In genomic region chr5:113907786-113908567, GRCm38 (mm10) we compare ENCODE assay signal across 7 mouse cellular contexts. TPM values are rescaled to one million over a fixed set of nuclear protein-coding genes. Genes with fewer than 3 reads are reported as not detected.
A peak's percentile ranks its signal among the peaks of the same experiment; 100 is the strongest.
DNase-seq lines count a peak whose midpoint lies in the region; ATAC-seq and TF ChIP-seq lines count a peak whose summit lies in the region.

No protein-coding gene starts in this region.

- TF ChIP-seq CTCF in forebrain, postnatal 0 days (IDR thresholded peaks at IDR 0.05; ENCODE audit: low read depth) = 0 out of 2 replicates have a peak, but pooled peaks have one; percentile 1

- DNase-seq in Muller cell, postnatal 12 days (ENCODE audit: inconsistent ontology term) = peak; percentile 76
- DNase-seq in cerebellum, adult 11-12 months = peak; percentile 74
- peak; percentile 70 for DNase-seq in forebrain, postnatal 0 days
- peak; percentile 76 for DNase-seq in hindbrain, embryonic 10.5 days (ENCODE audit: low spot score)
- peak; percentile 45 to 49 for DNase-seq in layer of hippocampus, postnatal 36 days
- DNase-seq in right cerebral cortex, postnatal 14 days = peak; percentile 50

- peak; percentile 66 for ATAC-seq in forebrain, postnatal 0 days

- H3K27me3 ChIP-seq in forebrain, postnatal 0 days (ENCODE audit: insufficient read depth, low read length) = no peaks in the 10 kb centered on the region
- H3K27me3 ChIP-seq in hindbrain, embryonic 10.5 days (ENCODE audit: insufficient read depth, poor library complexity, severe bottlenecking) = no peaks in the 10 kb centered on the region

- peaks cover 48% of the 10 kb centered on the region for H3K79me2 ChIP-seq in macrophage (ENCODE audit: inconsistent target)

- peak overlapping the region; percentile 87 for H3K9ac ChIP-seq in forebrain, postnatal 0 days

- H3K27ac ChIP-seq in forebrain, postnatal 0 days (ENCODE audit: low read depth, low read length) = peak overlapping the region; percentile 94
- peak overlapping the region; percentile 97 for H3K27ac ChIP-seq in hindbrain, embryonic 10.5 days
- peak overlapping the region; percentile 88 for H3K27ac ChIP-seq in macrophage

- H3K4me3 ChIP-seq in forebrain, postnatal 0 days (ENCODE audit: low read depth, low read length) = peak overlapping the region; percentile 93
- peak overlapping the region; percentile 97 for H3K4me3 ChIP-seq in hindbrain, embryonic 10.5 days
- peak overlapping the region; percentile 62 for H3K4me3 ChIP-seq in macrophage (ENCODE audit: inconsistent target)

- H3K9me3 ChIP-seq in forebrain, postnatal 0 days (ENCODE audit: low read length) = no peaks in the 10 kb centered on the region
- H3K9me3 ChIP-seq in hindbrain, embryonic 10.5 days = no peaks in the 10 kb centered on the region

- peaks cover 22% of the 10 kb centered on the region; the same call in 1 of the 2 replicates for H3K4me1 ChIP-seq in forebrain, postnatal 0 days (ENCODE audit: insufficient read depth)
- peaks cover 64% of the 10 kb centered on the region for H3K4me1 ChIP-seq in hindbrain, embryonic 10.5 days (replicated peaks)

- WGBS in forebrain, postnatal 0 days = 4% methylated on average over 61 of the region's 69 CpGs
- WGBS in hindbrain, embryonic 10.5 days = under 1% methylated on average over 69 of the region's 69 CpGs
- under 1% methylated on average over 51 of the region's 69 CpGs for WGBS in macrophage (ENCODE audit: missing documents)

- peak overlapping the region; percentile 73 for H3K4me2 ChIP-seq in forebrain, postnatal 0 days (ENCODE audit: low read depth)

- H3K36me3 ChIP-seq in forebrain, postnatal 0 days (ENCODE audit: insufficient read depth) = no peaks in the 10 kb centered on the region
- H3K36me3 ChIP-seq in hindbrain, embryonic 10.5 days = no peaks in the 10 kb centered on the region
- no peaks in the 10 kb centered on the region for H3K36me3 ChIP-seq in macrophage (ENCODE audit: inconsistent target)

RNA-seq across cellular contexts. Expression of gene Coro1c, which starts 0.6 kb away (rescaled TPM):
- total RNA-seq in forebrain, postnatal 0 days (2014; rRNA removed) = 159 and 178 TPM in 2 replicates
- polyA plus RNA-seq in forebrain, postnatal 0 days (2015; fragmentation: Nextera tagmentation; extraction: Ambion mirVana) = 148 and 167 TPM in 2 replicates
- 248 and 258 TPM in 2 replicates for polyA plus RNA-seq in hindbrain, embryonic 10.5 days (2016; fragmentation: Nextera tagmentation; extraction: Ambion mirVana)
- total RNA-seq in layer of hippocampus, postnatal 36 days (2021) = 10 to 100 TPM; 86.9 to 99.4 TPM
- 100 to 1,000 TPM in 17 of 26 experiments, 10 to 100 TPM in 9; 22.3 to 244 (median 133) TPM for total RNA-seq in macrophage (2018; cell fraction: chromatin; rRNA removed)
- total RNA-seq in macrophage (2018; cell fraction: cytosol; rRNA removed) = 100 to 1,000 TPM; 158 to 295 (median 208) TPM
- total RNA-seq in macrophage (2018; cell fraction: nucleus; rRNA removed) = 100 to 1,000 TPM in 21 of 26 experiments, 10 to 100 TPM in 5; 51.2 to 265 (median 156) TPM
- 171 to 329 TPM (median 266 TPM) in 3 replicates for polyA plus RNA-seq in macrophage (2018)

Comparison
In these comparisons a context has a peak if more than half of its experiments do, and no peak if none do; other contexts are left out.
1. Peak in every context shown above with its lines: DNase-seq, ATAC-seq, H3K4me3 ChIP-seq and H3K27ac ChIP-seq.